Mouse (Mus musculus) left cerebral cortex, adult 8-10 months (tissue): ENCODE data around the gene Rapgef2. TPM values are rescaled to one million over a fixed set of nuclear protein-coding genes. Genes with fewer than 3 reads are reported as not detected.
"Not testable (repeated sequence)": the region's sequence is repeated elsewhere in the genome, so short reads cannot be mapped to it uniquely, and the experiment has no call there.

ENCODE experiments used
- DNase-seq, 2 experiments: peaks; one replicate each; pipeline ENCODE4 v3.0.0; 2022; ENCODE audit warnings: low spot score in 2 of 2
- total RNA-seq, 4 experiments: library from RNA; stranded (reverse); gene quantifications; 2 replicates each; pipeline ENCODE4 v1.2.4; 2022

Gene Rapgef2
- total RNA-seq, 4 experiments from 2014 or later: 110 to 130 (median 124) TPM

DNA sequence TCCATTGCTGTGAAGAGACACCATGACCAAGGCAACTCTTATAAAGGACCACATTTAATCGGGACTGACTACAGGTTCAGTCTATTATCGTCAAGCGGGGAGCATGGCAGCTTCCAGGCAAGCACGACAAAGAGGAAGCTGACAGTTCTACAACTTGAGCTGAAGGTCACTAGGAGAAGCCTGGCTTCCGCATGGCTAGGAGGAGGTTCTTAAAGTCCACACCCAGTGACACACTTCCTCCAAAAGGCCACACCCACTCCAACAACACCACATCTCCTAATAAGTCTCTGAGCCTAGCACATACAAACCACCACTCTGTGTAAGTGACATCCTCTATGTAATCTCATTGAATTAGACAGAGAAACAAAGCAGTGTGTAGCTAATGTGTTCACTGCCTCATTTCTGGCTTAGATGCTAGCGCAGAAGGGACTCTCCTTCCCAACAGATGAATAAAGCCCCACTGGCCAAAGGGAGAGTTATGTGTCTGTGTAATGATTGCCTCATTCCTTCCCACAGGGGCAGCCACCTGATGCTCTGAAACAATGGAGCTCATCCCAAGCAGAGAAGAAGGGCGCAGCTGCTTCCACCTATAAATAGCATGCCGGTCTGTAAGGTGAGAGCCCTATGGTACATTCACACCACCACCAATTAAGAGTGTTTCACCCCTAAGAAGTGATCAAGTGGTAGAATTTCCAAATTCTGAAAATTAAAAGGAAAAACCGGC, 48.5 kb downstream of the Rapgef2 start:
- DNase-seq: no peak

DNA sequence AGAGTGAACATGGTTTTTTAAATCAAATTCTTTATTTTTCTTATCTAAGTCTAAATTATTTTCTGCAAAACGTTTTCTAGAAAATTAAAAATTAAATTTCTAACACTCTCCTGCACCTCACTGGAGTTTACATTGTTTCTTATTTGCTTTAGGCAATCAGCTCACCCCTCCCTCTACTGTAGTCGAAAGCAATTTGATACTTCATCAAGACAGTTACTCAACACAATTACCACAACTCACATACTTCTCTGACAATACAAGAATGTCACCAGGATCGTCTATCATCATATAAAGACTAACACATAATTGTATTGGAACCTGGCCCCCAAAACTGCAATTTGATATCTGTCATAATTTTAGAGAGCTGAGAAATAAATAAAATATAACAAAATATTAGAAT, 51.8 kb downstream of the Rapgef2 start:
- DNase-seq: no peak

DNA sequence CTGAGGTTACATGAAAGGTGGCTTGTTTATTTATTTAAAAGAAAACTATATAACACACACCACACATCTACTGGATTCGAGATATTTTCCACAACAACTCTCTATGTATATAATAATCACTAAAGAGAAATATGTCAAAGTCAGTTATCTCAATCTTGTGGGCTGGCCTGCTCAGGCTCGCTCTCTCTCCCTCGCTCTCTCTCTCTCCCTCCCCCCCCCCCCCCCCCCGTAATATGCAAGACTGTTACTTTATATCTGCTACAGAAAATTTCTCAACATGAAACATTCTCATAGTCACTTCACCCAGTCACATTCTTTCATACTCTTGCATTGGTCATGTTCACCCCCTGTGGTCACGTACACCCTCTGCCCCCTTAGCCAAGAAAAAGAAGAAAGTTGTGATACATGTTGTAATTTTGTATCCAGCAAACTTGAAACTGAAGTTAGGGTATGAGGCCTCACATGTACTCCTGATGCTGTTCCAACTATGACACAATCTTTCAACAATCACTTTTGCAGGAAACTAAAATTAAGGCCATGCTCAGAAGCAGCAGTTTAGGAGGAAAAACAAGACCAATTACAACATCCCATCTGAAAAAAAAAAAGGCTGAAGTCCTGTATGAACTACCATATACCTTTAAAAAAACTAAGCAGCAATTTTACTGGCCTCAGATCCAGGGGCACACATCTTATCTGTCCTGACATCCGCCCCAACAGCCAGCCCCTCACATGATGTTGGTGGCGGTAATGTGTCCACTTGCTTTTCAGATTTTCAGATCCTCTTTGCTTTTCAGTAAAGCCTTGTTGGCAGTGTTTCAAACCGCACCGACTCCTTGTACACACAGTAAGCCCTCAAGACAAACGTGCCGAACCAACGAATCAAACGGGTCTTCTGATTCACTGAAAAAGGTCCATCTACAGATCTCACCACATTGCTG, 52.6 kb downstream of the Rapgef2 start:
- DNase-seq: no peak

DNA sequence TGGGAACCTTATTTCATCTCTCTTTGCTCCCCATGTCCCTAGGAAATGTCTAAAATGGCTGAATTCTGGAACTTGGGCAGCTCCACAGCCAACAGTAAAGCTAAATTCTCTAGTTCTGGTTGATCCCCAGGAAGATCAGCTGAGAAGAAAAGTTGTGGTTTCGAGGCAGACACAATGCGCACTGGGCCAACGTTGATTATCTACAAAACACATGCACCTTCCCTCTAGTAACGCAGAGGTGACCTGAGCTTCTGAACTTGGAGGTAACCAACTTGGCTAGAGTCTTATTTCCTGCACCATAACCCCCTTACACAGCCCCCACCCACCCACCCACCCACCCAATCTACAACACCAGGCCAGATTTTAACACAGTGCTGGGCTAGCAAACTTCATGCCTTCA, 55.6 kb downstream of the Rapgef2 start:
- DNase-seq: no peak

DNA sequence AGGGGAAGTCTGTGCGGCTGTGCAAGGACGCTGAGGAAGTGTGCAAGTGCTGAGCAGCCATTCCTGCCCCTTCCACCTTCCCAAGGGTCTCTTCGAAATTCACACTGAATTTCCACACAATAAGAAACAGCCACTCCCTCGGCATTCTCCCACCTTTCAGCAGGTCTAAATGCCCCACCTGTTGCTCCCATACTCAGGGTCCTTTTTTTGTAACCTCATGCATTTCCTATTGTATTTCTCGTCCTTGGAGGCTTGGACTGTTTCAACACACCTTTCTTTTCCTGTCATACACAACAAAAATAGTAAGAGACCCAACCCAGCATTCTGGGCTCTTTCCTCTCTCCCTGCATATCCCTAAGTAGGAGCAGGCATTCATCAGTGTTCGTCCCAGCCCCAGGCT, 56.8 kb downstream of the Rapgef2 start:
- DNase-seq: no peak

DNA sequence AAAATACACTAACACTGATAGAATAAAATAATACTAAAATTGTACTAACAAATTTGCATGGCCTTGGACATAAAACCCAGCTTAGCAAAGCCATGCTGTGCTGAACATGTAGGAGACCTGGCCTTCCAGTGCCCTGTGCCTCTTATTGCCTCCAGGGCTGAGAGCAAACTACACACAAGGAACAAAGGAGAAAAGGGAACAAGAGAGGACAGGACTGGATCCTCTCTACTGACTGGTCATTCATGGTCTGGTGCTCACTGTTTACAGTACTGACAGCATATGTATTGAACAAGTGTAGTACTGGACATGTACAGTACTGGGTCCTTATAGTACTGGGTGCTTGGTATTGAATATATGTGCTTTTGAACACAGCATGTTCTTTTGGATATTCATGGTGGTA, 58.0 kb downstream of the Rapgef2 start:
- no peak for DNase-seq

DNA sequence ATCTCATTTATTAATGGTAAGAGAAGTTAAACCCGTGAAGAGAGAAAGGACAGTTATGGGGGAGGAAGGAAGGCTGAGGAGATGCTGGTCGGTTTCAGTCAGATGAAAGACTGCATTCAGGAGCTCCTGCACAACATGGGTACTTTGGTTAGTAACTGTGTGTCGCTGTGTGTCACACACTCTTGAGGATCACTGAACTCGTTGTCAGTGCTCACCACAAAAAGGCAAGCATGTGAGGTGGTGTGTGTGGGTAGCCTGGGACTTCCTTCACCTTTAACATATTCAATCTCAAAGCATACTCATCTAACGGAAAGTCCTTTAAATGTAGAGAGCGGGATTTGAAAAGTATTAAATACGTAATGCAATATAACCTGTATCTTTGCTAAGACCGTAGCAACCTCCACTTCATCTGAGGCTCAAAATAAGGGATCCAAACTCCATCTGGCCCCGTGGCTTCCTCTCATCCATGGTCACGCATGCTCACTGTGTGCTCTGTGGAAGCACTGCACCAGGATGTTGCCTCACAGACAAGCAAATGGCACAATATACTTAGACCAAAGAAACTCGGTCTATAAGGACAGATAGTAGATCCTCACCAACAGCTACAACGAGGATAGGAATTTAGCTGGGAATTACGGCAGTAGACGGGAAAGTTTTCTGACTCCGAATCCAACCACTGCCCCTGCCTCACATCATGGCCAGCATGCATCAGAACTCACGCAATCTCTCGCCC, 58.8 kb downstream of the Rapgef2 start:
- DNase-seq: no peak

DNA sequence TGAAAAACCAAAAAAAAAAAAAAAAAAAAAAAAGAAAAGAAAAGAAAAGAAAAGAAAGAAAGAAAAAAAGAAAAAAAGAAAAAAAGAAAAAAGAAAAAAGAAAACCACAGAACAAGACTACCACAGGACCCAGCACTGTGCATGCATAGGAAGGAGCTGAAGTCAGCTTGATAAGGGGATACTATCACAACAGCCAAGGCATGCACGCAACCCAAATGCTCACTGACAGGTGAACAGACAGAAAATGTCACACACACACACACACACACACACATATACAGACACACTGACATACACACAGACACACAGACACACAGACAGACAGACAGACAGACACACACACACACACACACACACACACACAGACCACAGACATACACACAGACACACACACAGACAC, 59.5 kb downstream of the Rapgef2 start:
- DNase-seq: not testable (repeated sequence)

DNA sequence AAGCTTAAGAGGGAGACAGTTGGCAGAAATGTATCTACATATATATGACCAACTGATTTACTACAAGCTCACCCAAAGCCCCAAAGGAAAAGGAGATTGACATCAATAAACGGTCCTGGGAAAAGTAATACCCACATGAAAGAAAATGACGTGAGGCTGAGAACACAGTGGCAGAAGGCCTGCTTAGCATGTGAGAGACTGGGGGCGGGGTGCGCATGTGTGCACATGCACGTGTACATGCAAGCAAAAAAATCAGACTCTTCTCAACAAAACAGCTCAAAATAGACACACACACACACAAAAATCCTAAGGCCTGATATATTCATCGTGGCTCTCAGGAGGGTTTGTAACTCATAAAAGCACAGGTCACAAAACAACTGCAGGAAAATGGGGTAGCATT, 60.4 kb downstream of the Rapgef2 start:
- no peak for DNase-seq

DNA sequence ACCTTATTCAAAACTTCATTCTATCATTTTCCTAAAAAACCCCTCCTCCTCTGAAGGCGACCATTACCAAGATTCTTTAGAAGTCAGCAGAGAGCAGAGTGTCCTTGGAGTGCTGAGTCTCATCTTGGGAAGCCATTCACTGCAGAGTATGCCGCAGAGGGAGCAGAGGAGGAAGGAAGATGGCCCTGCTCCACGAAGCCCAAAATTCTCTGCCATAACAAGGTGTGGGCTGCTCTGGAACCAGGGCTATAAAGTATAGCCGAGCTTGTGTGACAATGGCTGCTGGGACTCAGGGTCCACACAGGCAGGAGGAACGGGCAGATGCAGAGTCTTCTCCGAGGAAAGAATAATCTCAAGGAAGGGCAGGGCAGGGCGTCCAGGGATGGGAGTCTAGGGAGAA, 62.0 kb downstream of the Rapgef2 start:
- no peak for DNase-seq

DNA sequence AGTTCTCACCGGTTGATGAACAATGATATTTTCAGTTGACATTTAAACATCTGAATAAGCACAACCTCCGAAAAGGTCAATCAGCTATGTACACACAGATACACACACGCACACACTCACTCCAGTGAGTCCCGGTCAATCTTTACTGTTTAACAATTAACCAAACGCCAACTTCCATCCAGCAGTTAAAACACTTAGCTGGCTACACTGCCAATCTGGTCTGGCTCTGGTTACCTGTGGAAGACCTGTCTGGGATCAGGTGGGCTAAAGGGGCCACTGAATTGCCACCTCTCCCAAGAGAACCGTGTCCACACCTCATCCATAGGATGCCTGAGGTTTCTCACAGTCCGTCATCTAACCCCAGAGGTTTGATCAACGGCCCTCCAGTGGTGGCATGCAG, 63.0 kb downstream of the Rapgef2 start:
- DNase-seq: no peak

DNA sequence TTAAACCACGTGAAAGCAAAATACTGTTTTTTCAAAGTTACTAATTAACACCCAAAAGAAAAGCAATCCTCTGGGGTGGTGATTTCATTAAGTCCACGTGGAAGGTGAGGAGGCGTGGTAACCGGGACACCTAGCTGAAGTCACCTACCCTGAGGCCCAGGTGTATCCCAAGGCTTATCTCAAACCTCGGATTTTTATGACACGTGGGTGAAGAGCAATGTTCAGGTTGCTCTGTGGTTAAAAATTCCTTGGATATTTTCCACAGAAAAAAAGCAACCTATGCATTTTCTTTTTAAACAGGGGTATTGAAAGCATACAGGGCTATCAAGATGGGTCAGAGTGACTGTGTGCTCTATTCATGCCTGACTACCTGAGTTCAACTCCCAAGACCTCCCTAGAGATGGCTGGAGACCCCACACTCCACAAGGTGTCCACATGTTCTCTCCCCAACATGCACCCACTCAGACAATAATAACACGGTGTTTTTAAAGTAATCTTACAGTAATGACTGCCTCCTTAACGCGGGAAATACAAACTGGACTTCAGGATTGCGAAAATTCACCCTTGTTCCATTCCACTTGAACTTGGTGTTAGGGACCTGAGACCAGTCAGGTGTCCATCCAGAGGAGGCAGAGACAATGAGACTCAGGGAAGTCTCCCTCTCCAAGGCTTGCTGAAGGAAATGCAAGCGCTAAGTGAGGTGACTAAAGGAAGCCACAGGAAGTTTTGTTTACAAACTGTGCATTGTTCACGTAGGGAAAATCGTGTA, 63.9 kb downstream of the Rapgef2 start:
- no peak for DNase-seq

DNA sequence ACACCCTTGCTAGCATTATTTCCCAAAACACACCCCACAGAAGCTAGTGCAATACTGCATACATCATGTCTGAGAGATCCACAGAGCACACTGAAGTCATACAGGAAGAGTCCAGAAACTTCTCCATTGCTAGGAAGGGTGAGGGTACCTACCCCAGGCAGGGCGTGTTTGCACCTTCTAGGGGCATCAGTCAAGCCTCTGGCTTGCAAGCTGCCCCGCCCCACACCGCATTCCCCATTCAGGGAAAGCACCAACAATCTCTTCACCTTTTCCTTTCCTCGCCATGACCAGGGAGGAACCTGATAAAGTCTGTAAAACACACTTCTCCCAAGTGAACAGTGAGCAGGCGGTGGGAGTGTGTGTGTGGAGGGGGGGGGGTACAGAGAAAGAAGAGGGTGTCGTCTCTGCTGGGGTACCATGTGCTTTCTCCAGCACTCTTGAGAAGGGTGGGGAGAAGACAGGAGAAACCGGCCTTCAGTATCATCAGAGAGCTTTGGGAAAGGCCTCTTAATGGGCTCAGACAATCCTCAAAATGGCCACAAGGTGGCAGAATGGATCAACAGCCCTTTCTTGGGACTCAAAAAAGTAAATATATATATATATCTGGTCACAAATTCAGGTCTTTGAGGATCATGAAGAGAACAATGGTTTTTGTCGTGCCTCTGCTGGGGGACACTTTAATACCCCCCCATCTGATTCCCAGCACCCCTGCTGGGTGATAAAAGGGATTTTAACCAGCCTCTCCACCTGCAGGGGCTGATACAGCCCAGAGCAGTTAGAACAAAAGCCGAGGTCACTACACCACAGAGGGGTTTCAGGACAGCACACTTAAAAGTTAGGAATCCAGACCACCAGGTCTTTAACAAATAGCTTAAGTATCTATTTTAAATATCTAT, 64.8 kb downstream of the Rapgef2 start:
- peak in 1 of 2 experiments; percentile 39 for DNase-seq

DNA sequence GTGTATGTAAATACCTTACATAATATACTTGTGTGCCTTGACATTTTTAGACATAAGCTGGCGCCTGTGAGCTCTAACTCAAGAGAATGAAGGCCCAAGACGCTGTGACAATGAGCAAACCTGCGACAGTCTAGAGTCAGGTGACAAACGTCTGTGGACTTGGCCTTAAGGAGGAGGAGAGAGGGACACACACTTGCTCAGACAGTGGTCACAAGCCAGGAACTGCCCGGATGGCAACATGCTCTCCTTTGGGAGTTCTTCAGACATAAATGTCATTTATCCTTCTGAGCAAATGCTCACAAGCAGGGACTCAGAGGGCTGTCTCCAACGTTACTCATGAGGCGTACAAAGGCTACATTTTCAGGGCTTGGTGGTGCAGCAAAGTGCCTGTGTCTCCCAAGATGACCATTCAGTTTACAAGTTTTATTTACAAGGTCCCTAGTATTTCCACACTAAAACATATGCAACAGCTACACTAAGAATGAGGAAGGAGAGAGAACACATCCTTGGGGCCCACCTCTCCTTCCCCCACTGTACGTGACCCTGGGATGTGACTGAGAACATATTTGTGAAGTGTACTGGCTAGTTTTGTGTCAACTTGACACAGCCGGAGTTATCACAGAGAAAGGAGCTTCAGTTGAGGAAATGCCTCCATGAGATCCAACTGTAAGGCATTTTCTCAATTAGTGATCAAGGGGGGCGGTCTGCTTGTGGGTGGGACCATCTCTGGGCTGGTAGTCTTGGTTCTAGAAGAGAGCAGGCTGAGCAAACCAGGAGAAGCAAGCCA, 67.0 kb downstream of the Rapgef2 start:
- DNase-seq: no peak

DNA sequence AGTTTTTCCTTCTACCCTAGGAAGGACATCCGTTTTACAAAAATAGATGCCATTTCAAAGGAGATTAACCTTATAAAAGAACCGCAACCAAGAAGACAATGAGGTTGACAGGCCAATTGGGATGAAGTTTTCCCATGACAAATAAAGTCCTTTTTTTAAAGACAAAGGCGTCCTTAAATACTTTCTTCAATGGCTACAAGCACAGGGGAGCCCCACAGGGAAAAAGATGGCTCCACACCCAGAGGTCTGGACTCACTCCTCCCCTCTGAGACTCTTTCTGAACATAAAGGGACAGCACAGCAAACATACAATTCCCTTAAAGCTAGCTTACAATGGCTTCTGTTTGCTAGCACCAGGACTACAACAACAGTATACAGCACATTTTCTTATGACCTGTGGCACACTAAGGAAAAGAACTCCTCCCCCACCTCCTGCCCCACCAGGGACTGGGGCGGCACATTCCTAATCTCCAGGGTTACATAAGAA, 67.7 kb downstream of the Rapgef2 start:
- DNase-seq: no peak

DNA sequence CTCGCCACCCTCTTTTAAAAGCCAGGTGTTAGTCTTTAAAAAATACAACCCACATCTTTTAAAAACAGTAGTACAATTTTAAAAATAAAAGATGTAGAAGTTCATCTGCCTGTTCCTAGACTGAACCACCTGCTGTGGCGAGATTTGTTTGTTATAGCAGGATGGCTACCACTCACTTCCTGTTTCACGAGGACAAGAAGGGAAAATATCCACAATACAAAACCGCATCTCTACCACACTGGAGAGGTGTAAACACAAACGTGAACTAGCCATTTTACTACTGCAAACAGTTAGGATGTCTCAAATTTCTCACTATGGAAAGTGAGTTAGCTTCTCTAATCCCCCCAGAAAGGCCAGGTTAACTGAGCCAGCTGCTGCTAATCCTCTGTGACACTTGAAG, 76.1 kb downstream of the Rapgef2 start:
- DNase-seq: no peak

DNA sequence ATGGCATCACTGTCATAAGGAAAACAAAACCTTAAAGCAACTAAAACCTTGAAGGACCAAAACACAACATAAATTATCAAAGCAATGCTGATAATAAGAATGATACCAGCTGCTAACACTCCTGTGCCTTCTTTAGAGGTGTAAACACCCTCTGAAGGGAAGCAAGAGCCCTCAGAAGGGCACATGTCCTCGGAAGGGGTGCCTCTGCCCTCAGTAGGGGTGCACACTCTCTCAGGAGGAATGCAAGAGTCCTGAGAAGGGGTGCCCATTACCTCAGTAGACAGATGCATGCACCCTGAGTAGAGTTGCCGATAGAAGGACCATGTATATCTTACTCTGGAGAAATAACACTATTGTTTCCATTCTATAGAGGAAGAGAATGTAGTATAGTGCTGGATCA, 79.1 kb downstream of the Rapgef2 start:
- no peak for DNase-seq

DNA sequence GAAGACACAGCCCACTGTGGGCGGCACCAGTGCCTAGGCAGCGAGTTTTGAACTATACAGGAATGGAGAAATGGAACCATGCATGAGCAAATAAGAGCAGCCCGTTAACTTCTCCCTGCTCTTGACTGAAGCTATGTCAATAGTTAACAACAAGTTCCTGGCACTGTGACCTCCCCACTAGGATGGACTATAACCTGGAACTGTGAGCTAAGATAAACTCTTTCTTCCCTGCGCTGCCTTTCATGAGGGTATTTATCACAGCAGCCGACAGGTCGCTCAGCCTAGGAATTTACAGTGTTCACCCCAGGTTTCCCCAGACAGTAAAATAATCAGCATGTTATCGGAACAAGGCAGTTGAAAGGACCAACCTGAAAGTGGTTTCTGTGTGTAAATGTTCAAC, 79.8 kb downstream of the Rapgef2 start:
- no peak for DNase-seq

DNA sequence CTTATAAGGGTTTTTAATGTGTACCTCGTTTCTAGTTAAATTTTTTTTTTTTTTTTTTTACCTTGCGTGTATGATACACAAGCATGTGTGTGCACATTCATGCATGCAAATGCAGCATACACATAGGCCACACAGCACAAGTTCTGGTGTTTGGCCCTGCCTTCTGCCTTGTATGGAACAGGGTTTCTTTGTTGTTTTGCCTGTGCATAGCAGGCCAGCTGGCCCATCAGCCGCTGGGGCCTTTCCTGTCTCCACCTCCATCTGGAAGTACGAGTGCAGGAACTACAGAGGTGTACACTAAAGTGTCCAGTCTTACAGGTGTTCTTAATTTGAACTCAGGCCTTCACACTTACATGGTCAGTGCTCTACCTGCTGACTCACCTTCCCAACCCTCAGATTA, 80.3 kb downstream of the Rapgef2 start:
- DNase-seq: no peak
